Mouse (Mus musculus) induced T-regulatory cell, adult 2 months (primary cell): ENCODE data around the gene 1700001K19Rik.
"Not testable (repeated sequence)": the region's sequence is repeated elsewhere in the genome, so short reads cannot be mapped to it uniquely, and the experiment has no call there.

ENCODE experiments used
- DNase-seq: peaks from one replicate; pipeline ENCODE4 v3.0.0-alpha.2; 2012; ENCODE audit warnings: low read depth

1700001K19Rik gene

GRCm38 (mm10) chr12:110696173-110696974 is 14.0 kb upstream of the 1700001K19Rik start:
- peak; percentile 98 for DNase-seq

DNA sequence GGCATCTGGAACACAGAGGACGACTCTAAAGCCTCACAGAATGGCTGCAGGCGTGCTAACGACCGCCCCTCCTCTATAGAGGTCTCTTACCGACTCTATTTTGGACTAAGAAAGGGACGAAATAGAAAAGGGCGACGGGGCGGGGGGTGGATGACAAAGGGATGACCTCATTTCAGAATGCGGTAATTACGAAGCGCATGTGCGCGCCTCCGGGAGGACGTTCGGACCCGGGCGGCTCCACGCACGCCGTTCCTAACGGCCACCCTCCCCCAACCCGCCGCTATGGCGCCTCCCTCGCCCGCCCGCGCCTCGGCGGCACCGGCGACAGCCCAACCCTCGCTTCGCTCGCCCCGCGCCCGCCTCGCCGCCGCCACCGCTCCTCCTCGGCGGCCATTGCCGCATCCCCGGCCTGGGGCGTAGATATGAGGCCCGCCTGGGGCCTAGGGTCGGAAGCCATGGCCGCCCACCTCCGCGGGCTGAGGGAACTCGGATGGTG is 13.3 kb upstream of the 1700001K19Rik start:
- DNase-seq = no peak

DNA sequence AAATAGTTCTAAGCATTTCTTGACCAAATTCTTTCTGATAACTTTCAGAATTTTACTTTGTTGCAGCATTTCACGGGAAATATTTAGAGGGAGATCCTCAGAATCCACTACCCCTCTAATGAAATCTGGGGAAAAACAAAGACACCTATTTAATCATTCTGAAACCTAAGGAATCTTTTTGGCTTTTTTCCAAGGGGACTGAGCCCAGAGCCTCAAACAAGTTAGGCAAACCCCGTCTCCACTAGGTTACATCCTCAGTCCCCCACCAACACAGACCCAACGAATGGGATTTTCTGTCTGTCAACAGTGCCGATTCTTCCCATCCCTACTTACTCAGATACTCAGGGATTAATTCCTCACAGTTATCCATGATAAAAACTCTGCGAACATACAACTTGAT is 11.0 kb upstream of the 1700001K19Rik start:
- DNase-seq = not testable (repeated sequence)

DNA sequence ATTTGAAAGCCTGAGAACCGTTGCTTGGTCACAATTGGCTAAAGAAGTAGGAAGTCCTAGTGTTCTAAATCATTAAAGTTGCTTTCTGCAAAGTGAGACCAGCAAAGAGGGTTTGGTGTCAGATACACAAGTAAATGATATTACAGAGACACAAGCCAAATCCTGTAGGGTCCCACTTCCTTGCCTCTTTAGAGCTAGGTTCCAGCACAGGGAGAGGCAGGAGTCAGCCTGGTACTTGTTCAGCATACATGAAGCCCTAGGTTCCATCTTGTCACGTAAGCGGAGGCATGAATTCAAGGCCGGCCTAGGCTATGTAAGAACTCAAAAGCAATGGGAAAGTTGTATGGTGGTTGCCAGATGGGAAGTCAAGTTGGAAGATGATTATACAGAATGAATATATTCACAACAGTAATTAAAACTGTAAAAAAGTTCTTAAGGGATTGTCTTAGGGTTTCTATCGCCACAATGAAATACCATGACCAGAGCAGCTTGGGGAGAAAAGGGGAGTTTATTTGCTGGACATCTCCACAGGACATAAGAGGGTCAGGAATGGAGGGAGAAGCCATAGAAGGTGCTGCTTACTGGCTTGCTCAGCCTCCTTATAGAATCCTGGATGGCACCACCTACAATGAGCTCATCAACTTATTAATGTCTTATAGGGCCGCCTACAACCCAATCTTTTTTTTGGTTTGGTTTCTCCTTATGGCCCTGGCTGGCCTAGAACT is 7.7 kb upstream of the 1700001K19Rik start:
- DNase-seq = peak; percentile 39

DNA sequence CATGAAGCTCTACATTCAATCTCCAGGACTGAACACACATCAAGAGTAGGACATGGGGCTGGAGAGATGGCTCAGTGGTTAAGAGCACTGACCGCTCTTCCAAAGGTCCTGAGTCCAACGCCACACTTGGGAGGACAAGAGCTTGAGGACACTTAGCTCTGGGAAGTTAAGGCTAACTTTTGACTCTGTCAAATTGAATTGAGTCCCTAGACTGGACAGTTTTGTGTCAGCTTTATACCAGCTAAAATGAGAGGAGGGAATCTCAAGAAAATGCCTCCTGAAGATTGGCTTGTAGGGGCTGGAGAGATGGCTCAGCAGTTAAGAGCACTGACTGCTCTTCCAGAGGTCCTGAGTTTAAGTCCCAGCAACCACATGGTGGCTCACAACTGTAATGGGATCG is 6.5 kb upstream of the 1700001K19Rik start:
- DNase-seq = peak; percentile 21

GRCm38 (mm10) chr12:110687894-110688734 is 5.7 kb upstream of the 1700001K19Rik start:
- no peak for DNase-seq

DNA sequence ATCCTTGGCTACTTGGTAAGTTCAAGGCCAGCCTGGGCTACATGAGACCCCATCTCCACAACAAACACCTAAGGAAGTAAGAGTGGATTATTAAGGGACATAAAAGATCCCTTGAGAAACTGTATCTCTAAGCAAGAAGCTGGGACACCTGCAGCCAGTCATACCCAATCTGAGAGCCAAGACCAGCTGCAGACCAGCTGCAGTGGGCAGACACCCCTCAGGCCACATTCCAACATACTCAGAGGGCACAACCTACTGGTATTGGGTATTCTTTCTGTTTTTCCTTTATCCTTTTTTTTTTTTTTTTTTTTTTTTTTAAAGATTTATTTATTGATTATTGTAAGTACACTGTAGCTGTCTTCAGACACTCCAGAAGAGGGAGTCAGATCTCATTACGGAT is 1.2 kb upstream of the 1700001K19Rik start:
- peak; percentile 12 for DNase-seq

DNA sequence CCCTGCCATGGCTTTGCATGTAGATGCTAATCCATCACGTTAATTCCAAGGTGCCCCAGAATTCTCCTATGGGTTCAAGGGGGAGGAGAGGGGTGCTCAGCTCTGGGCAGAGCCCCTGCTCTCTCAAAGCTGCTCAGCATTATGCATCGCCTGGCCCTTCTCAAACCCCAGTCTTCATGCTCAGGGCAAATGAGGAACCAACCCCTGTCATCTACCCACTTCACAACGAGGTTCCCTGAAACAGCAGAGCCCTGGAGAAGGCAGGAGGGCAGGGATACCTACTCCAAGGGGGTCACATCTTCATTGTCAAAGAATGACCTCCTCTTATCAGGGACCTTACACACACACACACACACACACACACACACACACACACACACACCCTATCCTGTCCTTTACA is 541 bp downstream of the 1700001K19Rik start:
- DNase-seq = no peak

- DNase-seq = no peak
Measured at GRCm38 (mm10) chr12:110681191-110681590, 1.2 kb downstream of the 1700001K19Rik start.

- DNase-seq = peak; percentile 67
Measured at GRCm38 (mm10) chr12:110674243-110674642, 8.2 kb downstream of the 1700001K19Rik start.

- DNase-seq = no peak
Measured at GRCm38 (mm10) chr12:110667466-110668077, 14.8 kb downstream of the 1700001K19Rik start.

DNA sequence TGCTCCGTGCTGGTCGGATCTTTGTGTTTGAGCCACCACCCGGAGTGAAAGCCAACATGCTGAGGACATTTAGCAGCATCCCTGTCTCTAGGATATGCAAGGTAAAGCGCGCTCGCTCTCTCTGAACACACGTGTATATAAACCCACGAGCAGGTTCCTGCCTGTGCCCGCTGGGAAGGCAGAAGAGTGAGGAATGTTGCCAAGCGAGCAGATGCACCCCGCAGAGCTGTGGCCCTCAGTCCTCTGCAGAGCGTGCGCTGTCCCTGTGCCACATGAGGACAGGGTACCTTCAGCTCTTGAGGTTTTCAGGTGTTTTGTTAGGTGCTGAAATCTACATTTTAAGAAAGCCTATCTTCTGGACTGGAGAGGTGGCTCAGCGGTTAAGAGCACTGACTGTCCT is 20.7 kb downstream of the 1700001K19Rik start:
- DNase-seq = no peak

DNA sequence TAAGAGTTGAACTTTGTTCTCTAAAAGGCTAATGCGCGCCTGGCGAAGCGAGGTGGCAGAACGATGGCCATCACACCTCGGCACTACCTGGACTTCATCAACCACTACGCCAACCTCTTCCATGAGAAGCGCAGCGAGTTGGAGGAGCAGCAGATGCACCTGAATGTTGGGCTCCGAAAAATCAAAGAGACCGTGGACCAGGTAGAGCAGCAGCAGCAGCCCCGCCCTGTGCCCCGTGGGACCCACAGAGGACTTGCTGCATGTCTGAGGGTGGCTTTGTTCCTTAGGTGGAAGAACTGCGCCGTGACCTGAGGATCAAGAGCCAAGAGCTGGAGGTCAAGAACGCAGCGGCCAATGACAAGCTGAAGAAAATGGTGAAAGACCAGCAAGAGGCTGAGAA is 31.0 kb downstream of the 1700001K19Rik start:
- DNase-seq = no peak

DNA sequence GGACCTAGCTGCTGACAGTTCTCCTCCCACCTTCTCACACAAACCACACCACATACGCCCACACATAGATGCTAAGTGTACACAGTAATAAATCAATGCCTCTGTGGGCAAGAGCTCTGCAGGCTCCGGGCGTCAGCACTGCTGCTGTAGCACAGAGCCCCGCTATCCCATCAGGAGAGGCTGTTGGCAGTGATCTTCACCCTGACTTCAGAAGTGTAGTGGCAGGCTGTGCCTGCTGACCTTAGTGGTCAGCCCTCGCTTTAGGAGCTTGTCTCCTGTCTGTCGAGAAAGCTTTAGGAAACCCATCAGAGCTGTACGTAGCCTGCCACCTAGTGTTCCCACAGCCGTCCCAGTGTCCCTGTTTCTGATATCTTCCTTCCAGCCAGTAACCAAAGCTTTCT is 32.2 kb downstream of the 1700001K19Rik start:
- no peak for DNase-seq

- no peak for DNase-seq
Measured at GRCm38 (mm10) chr12:110637507-110638114, 44.8 kb downstream of the 1700001K19Rik start.

- DNase-seq = no peak
Measured at GRCm38 (mm10) chr12:110636293-110636692, 46.1 kb downstream of the 1700001K19Rik start.

- no peak for DNase-seq
Measured at GRCm38 (mm10) chr12:110630056-110630455, 52.4 kb downstream of the 1700001K19Rik start.
